Mouse (Mus musculus): ENCODE data around the gene Rit1.
"Not testable (repeated sequence)": the region's sequence is repeated elsewhere in the genome, so short reads cannot be mapped to it uniquely, and the experiment has no call there.

The Rit1 gene

GRCm38 (mm10) chr3:88740147-88740546, 23.5 kb downstream of the Rit1 start:
- DNase-seq = no peak

GRCm38 (mm10) chr3:88745534-88745933, 28.9 kb downstream of the Rit1 start:
- DNase-seq = no peak

DNA sequence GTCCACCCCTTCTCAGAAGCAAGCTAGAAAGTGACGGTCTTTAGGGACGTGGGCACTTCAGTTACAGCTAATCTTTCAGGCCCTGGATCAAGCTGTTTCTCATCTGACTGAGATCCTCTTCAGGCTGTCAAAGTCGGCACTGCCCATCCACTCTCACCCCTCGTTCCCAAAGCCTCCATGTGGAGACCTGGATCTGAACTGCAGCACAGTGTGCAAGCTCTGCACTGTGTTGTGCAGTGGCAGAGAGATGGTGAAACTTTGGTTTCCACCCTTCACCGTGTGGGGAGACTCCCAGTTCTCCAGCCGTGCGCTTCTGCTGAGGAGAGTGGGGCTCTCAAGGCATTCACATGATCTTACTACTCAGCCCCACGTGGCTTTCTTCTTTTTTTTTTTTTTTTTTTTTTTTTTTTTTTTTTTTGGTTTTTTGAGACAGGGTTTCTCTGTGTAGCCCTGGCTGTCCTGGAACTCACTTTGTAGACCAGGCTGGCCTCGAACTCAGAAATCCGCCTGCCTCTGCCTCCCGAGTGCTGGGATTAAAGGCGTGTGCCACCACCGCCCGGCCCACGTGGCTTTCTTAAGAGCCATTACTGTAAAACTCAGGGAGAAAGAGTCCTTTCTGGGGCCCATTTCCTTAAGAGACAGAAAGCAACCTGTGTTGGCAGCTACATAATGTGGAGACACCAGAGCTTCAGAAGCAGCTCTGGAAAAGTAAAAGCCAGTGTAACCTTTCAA, 29.7 kb downstream of the Rit1 start:
- no peak for DNase-seq

GRCm38 (mm10) chr3:88746871-88747231, 30.2 kb downstream of the Rit1 start:
- DNase-seq = no peak

- DNase-seq = no peak
Observed at GRCm38 (mm10) chr3:88754283-88754682, 37.6 kb downstream of the Rit1 start.

- no peak for DNase-seq
Observed at GRCm38 (mm10) chr3:88755541-88755940, 38.9 kb downstream of the Rit1 start.

- no peak for DNase-seq
Observed at GRCm38 (mm10) chr3:88756276-88756675, 39.6 kb downstream of the Rit1 start.

DNA sequence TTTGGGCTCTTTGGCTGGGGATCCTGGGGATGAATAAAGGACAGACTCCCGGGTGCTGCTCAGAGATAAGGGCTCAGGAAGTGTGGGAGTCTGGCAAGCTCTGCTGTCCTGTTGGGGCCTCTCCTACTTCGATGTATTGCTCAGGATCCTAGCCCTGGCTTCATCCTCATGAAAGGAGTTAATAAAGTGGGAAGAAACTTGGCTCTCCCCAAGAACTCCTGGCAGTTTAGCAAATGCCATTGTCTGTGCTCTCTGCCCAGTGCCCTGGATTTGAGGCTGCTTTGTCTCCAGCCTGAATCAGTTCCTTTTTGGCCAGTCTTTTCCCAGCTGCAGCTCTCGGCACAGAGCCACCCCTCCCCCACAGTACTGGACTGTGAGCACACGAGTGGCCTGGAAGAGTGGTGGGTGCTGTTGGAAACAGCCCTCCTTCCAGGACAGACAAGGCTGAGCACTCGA, 41.4 kb downstream of the Rit1 start:
- DNase-seq = no peak

DNA sequence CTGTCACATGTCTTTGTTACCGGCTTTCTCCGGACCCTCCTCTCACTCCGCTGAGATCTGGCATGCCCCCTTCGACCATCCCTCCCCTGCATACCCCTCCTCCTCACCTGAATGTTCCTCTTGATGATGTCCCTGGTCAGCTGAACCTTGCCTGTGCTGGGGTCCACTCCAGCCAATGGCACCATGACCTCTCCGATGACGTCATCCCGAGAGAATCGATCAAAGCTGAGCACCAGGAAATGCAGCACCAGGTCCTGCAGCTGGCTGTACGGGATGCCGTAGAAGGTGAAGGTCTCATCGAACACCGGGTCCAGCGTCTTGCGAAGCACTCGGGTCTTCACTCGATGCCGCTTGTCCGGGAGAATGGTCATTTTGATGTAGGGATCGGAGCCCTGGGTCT, 45.0 kb downstream of the Rit1 start:
- DNase-seq = no peak

DNA sequence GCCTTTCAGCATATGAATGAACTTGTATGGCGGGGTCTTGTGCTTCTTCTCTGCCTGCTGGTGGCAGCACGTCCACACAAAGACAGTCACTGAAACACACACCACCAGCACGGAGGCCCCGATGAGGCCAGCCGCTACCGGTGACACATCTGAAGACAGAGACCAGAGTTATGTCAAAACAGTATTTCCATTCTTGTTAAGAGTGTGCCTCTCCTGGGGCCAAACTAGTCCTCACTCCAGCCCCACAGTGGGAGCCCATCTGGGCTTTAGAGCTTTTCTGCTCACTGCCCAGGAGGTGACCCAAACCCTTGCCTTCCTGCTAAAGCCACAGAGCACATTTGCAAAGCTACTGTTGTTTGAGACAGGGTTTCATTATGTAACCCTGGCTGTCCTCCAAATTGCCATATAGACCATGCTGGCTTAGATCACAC, 45.8 kb downstream of the Rit1 start:
- peak; percentile 6 for DNase-seq

GRCm38 (mm10) chr3:88771189-88771940, 54.7 kb downstream of the Rit1 start:
- peak; percentile 43 for DNase-seq

GRCm38 (mm10) chr3:88771941-88772280, 55.3 kb downstream of the Rit1 start:
- DNase-seq = not testable (repeated sequence)

GRCm38 (mm10) chr3:88772399-88772798, 55.8 kb downstream of the Rit1 start:
- DNase-seq = peak; percentile 93

- DNase-seq = not testable (repeated sequence)
Observed at GRCm38 (mm10) chr3:88773163-88773562, 56.5 kb downstream of the Rit1 start.

GRCm38 (mm10) chr3:88774939-88775841, 58.6 kb downstream of the Rit1 start, which contains the start of gene Syt11:
Syt11 (minus strand) TSS chr3:88775164.
- DNase-seq = peak; percentile 50

All from thymus, postnatal 25 days (tissue).